Mouse (Mus musculus) cerebellum, adult 18-20 months (tissue): ENCODE data around the gene Pkp2.
A peak's percentile ranks its signal among the peaks of the same experiment; 100 is the strongest.

Experiments used
- DNase-seq, 2 experiments: peaks; one replicate each; pipeline ENCODE4 v3.0.0; 2021

Gene Pkp2

DNA sequence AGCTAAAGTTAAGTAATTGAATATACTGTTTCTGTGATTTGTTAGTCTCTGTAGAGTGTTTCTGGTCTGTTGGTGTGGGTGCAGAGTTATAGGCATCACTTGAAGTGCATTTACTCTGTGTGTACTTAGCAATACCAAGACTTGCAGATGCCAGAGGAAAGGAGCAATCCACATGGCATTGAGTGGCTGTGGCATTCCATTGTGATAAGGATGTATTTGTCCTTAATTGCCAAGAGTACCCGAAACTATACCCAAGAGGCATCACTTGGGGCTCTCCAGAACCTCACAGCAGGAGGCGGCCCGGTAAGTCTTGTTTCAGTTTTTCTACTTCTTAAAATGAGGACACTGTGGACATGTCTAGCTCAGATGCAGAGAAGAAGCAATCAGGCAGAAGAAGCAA, 49.3 kb downstream of the Pkp2 start:
- DNase-seq: no peak

DNA sequence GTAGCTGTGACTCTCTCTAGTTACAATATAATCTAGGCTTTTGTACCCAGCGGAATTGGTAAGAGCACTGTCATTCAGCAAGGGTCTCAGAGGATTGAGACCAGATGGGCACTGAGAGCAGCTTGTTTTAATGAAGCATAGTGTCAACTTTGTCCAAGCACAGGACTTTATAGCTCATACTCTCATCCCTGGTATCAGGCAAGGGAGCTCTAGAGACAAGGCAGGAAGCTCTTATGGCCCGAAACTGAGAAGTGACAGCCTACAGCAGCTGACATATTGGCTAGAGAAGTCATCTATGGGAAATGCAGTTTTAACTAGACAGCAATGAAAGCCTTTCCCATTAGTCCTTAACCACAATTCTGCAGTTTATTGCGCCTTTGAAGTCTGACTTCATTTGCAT, 59.9 kb downstream of the Pkp2 start:
- DNase-seq: no peak

- no peak for DNase-seq
These were observed 60.6 kb downstream of the Pkp2 start for GRCm38 (mm10) chr16:16273752-16274151.

- peak; percentile 94 to 96 for DNase-seq
These were observed 89.4 kb downstream of the Pkp2 start, which contains the start of gene Yars2 for GRCm38 (mm10) chr16:16302369-16303137. Yars2 (plus strand) TSS chr16:16302965.

- DNase-seq: peak; percentile 46 to 64
These were observed 90.2 kb downstream of the Pkp2 start for GRCm38 (mm10) chr16:16303138-16303827.

DNA sequence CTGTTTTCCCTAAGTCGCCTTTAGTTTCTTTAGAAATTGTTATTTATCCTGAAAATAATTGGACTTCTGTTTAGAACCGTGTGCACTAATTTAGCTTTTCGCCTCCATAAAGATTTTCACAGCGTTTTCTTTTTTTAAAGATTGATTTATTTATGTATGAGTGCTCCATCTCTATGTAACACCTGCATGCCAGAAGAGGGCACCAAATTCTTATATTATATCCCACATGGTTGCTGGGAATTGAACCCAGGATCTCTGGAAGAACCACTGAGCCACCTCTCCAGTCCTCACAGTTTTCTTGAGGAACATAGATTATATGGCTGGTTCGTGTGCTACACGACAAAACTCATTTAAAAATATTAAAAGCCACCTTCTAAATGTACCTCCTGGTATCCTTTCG, 90.8 kb downstream of the Pkp2 start:
- no peak for DNase-seq

GRCm38 (mm10) chr16:16311319-16311718, 98.2 kb downstream of the Pkp2 start:
- DNase-seq: no peak
